Comparison of ENCODE assay signal across 11 mouse cellular contexts in genomic region chr4:65607184-65607631, GRCm38 (mm10). TPM values are rescaled to one million over a fixed set of nuclear protein-coding genes. Genes with fewer than 3 reads are reported as not detected.
DNase-seq lines count a peak whose midpoint lies in the region; ATAC-seq lines count a peak whose summit lies in the region.
"Had no signal": no experiment of that assay in that cellular context is flagged by ENCODE, and none has a peak within 500 bp of the region (broad histone marks: within the 10 kb centered on the region; RNA-seq: fewer than 3 reads in every experiment).

No protein-coding gene starts in this region.

- H3K9me3 ChIP-seq in hindbrain, embryonic 13.5 days = no peaks in the 10 kb centered on the region
- no peaks in the 10 kb centered on the region for H3K9me3 ChIP-seq in hindbrain, embryonic 11.5 days (ENCODE audit: control insufficient read depth, low read length)
- no peaks in the 10 kb centered on the region for H3K9me3 ChIP-seq in midbrain, embryonic 15.5 days

- H3K27me3 ChIP-seq in hindbrain, embryonic 13.5 days = no peaks in the 10 kb centered on the region
- H3K27me3 ChIP-seq in hindbrain, embryonic 11.5 days (ENCODE audit: control insufficient read depth, insufficient read depth, low read length) = no peaks in the 10 kb centered on the region
- H3K27me3 ChIP-seq in midbrain, embryonic 15.5 days (replicated peaks) = no peaks in the 10 kb centered on the region

- H3K9ac ChIP-seq in hindbrain, embryonic 13.5 days = 0 out of 2 replicates have a peak overlapping the region, but pooled peaks have one; percentile 39
- no peak overlapping the region for H3K9ac ChIP-seq in hindbrain, embryonic 11.5 days (ENCODE audit: low read depth, low read length)
- H3K9ac ChIP-seq in midbrain, embryonic 15.5 days = no peak overlapping the region

- peak overlapping the region; percentile 68 for H3K4me2 ChIP-seq in hindbrain, embryonic 13.5 days
- no peak overlapping the region for H3K4me2 ChIP-seq in hindbrain, embryonic 11.5 days (replicated peaks; ENCODE audit: low read depth, low read length)
- peak overlapping the region; percentile 61 for H3K4me2 ChIP-seq in midbrain, embryonic 15.5 days

- no peak for ATAC-seq in hindbrain, embryonic 13.5 days (ENCODE audit: low FRiP score)
- no peak for ATAC-seq in hindbrain, embryonic 11.5 days (ENCODE audit: low FRiP score)
- ATAC-seq in midbrain, embryonic 15.5 days (replicated peaks) = no peak

- intact Hi-C loops in heart, postnatal 10 days (cut with DNase I) = no loop called here

- H3K36me3 ChIP-seq in hindbrain, embryonic 13.5 days = no peaks in the 10 kb centered on the region; the same call in 1 of the 2 replicates
- H3K36me3 ChIP-seq in hindbrain, embryonic 11.5 days (ENCODE audit: control insufficient read depth, insufficient read depth, low read length) = no peaks in the 10 kb centered on the region
- H3K36me3 ChIP-seq in midbrain, embryonic 15.5 days (replicated peaks) = no peaks in the 10 kb centered on the region

- DNase-seq in cerebellum, adult 18-20 months = peak; percentile 42 to 55
- DNase-seq in cerebellum, adult 11 months = no peak
- no peak for DNase-seq in hindbrain, embryonic 11.5 days (ENCODE audit: low spot score)
- DNase-seq in heart, postnatal 10 days = peak; percentile 8 to 20
- no peak for DNase-seq in left cerebral cortex, adult 11 months (ENCODE audit: low spot score)
- DNase-seq in c-Kit-positive CD71-positive TER-119-positive erythroid progenitor cells, embryonic 14.5 days (ENCODE audit: low spot score) = no peak
- DNase-seq: kidney, adult 2 months; spleen, adult 18-20 months had no signal

- peaks cover 44% of the 10 kb centered on the region for H3K4me1 ChIP-seq in hindbrain, embryonic 13.5 days (replicated peaks)
- H3K4me1 ChIP-seq in hindbrain, embryonic 11.5 days (replicated peaks; ENCODE audit: control insufficient read depth, insufficient read depth, low read length) = no peaks in the 10 kb centered on the region
- H3K4me1 ChIP-seq in midbrain, embryonic 15.5 days = peaks cover 39% of the 10 kb centered on the region

- 84% methylated on average over 10 of the region's 10 CpGs for WGBS in hindbrain, embryonic 13.5 days
- 89% methylated on average over 10 of the region's 10 CpGs for WGBS in hindbrain, embryonic 11.5 days
- 89% methylated on average over 10 of the region's 10 CpGs for WGBS in midbrain, embryonic 15.5 days

- no peak overlapping the region for H3K27ac ChIP-seq in hindbrain, embryonic 13.5 days
- no peak overlapping the region for H3K27ac ChIP-seq in hindbrain, embryonic 11.5 days (ENCODE audit: low read depth, low read length)
- no peak overlapping the region for H3K27ac ChIP-seq in midbrain, embryonic 15.5 days

- peak overlapping the region; percentile 72; the same call in 1 of the 2 replicates for H3K4me3 ChIP-seq in hindbrain, embryonic 13.5 days
- no peak overlapping the region for H3K4me3 ChIP-seq in hindbrain, embryonic 11.5 days (ENCODE audit: low read depth, low read length)
- H3K4me3 ChIP-seq in midbrain, embryonic 15.5 days = no peak overlapping the region
- H3K4me3 ChIP-seq: erythroblast, embryonic 14.5 days had no signal

RNA-seq across cellular contexts. Expression of gene Trim32, which starts 2.4 kb away (rescaled TPM):
- polyA plus RNA-seq in hindbrain, embryonic 13.5 days (2015; fragmentation: Nextera tagmentation; extraction: Ambion mirVana) = 139 and 145 TPM in 2 replicates
- 65.7 and 69.8 TPM in 2 replicates for polyA plus RNA-seq in hindbrain, embryonic 11.5 days (2014; fragmentation: Nextera tagmentation; extraction: Ambion mirVana)
- 10 to 100 TPM; 19.8 to 23.6 TPM for total RNA-seq in heart, postnatal 10 days (2021)
- 207 and 214 TPM in 2 replicates for polyA plus RNA-seq in midbrain, embryonic 15.5 days (2015; fragmentation: Nextera tagmentation; extraction: Ambion mirVana)
- polyA plus RNA-seq: erythroblast, embryonic 14.5 days had no signal

Comparison
In these comparisons a context has a peak if more than half of its experiments do, and no peak if none do; other contexts are left out.
1. DNase-seq: peak in cerebellum, adult 18-20 months (2 of 2) and heart, postnatal 10 days (2 of 2); none in cerebellum, adult 11 months (single experiment), hindbrain, embryonic 11.5 days (single experiment), left cerebral cortex, adult 11 months (single experiment) and c-Kit-positive CD71-positive TER-119-positive erythroid progenitor cells, embryonic 14.5 days (single experiment).